Mouse (Mus musculus) lung, postnatal 0 days (tissue): ENCODE data around the gene Apoc4.

ENCODE experiments used
- CTCF ChIP-seq: IDR thresholded peaks from 2 replicates; pipeline ENCODE4 v1.5.1; 2016; ENCODE audit warnings: antibody characterized with exemption, mild to moderate bottlenecking
- EP300 ChIP-seq: IDR thresholded peaks from 2 replicates; pipeline ENCODE4 v1.6.1; 2016; ENCODE audit warnings: antibody characterized with exemption, mild to moderate bottlenecking, control low read depth

DNA sequence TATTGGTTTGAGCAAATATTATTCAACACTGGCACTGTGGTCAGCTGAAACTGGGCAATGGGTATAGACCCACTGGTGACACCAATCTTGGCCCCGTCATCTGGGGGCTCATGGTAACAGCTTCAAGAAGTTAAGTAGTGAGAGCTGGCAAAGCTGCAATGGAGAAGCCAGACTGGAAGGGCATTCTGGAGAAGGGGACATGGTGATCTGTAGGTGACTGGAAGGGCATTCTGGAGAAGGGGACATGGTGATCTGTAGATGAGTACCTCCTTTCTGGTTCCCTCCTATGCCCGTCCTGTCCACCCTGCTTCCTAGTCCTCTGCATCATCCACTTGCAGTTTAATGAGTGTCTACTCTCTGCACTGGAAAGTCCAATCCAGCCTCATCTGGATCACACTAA is 7.3 kb upstream of the Apoc4 start:
- TF ChIP-seq CTCF = no peak
- TF ChIP-seq EP300 = no peak
